In genomic region chr6:6183601-6184000, GRCm38 (mm10) we compare ENCODE assay signal across 15 mouse cellular contexts. TPM values are rescaled to one million over a fixed set of nuclear protein-coding genes. Genes with fewer than 3 reads are reported as not detected.
A peak's percentile ranks its signal among the peaks of the same experiment; 100 is the strongest.
DNase-seq lines count a peak whose midpoint lies in the region; ATAC-seq and TF ChIP-seq lines count a peak whose summit lies in the region.
"Had no signal": no experiment of that assay in that cellular context is flagged by ENCODE, and none has a peak within 500 bp of the region (broad histone marks: within the 10 kb centered on the region; RNA-seq: fewer than 3 reads in every experiment).

No protein-coding gene starts in this region.

- TF ChIP-seq CTCF in lung, postnatal 0 days (IDR thresholded peaks at IDR 0.05): 0 out of 2 replicates have a peak, but pooled peaks have one; percentile 34

- H3K27ac ChIP-seq in lung, postnatal 0 days (ENCODE audit: low read length): no peak overlapping the region
- peak overlapping the region; percentile 85 for H3K27ac ChIP-seq in heart, embryonic 13.5 days (replicated peaks)
- H3K27ac ChIP-seq: limb, embryonic 15.5 days; midbrain, embryonic 13.5 days; neural tube, embryonic 15.5 days had no signal

- no peak overlapping the region for H3K4me2 ChIP-seq in lung, postnatal 0 days (replicated peaks; ENCODE audit: low read depth, low read length)
- H3K4me2 ChIP-seq in heart, embryonic 13.5 days: peak overlapping the region; percentile 60
- H3K4me2 ChIP-seq: limb, embryonic 15.5 days; midbrain, embryonic 13.5 days; neural tube, embryonic 15.5 days had no signal

- no peak for TF ChIP-seq EP300 in lung, postnatal 0 days (IDR thresholded peaks at IDR 0.05)

- ATAC-seq in lung, postnatal 0 days: 0 out of 2 replicates have a peak, but pooled peaks have one; percentile 19
- no peak for ATAC-seq in heart, embryonic 13.5 days (ENCODE audit: extremely low read depth, insufficient number of reproducible peaks, low FRiP score, low TSS enrichment)
- peak; percentile 61; the same call in 1 of the 2 replicates for ATAC-seq in megakaryocyte-erythroid progenitor cell, adult 5-6 weeks (replicated peaks; ENCODE audit: low FRiP score, low TSS enrichment, poor library complexity, severe bottlenecking)
- ATAC-seq in monocyte, adult 5-6 weeks (replicated peaks; ENCODE audit: insufficient number of reproducible peaks, low FRiP score, low TSS enrichment, poor library complexity, severe bottlenecking): no peak
- ATAC-seq: hindbrain, embryonic 16.5 days; midbrain, embryonic 13.5 days had no signal

- no peak overlapping the region for H3K9ac ChIP-seq in lung, postnatal 0 days (replicated peaks; ENCODE audit: low read depth)
- H3K9ac ChIP-seq in heart, embryonic 13.5 days: 0 out of 2 replicates have a peak overlapping the region, but pooled peaks have one; percentile 37
- H3K9ac ChIP-seq: limb, embryonic 15.5 days; midbrain, embryonic 13.5 days; neural tube, embryonic 15.5 days had no signal

- H3K4me3 ChIP-seq in lung, postnatal 0 days (ENCODE audit: low read depth, low read length): no peak overlapping the region
- H3K4me3 ChIP-seq in heart, embryonic 13.5 days: peak overlapping the region; percentile 8; the same call in 1 of the 2 replicates
- H3K4me3 ChIP-seq: erythroblast, embryonic 14.5 days; limb, embryonic 15.5 days; midbrain, embryonic 13.5 days; neural tube, embryonic 15.5 days had no signal

- no peaks in the 10 kb centered on the region for H3K27me3 ChIP-seq in lung, postnatal 0 days (replicated peaks; ENCODE audit: insufficient read depth, low read length)
- H3K27me3 ChIP-seq in heart, embryonic 13.5 days (replicated peaks): no peaks in the 10 kb centered on the region
- H3K27me3 ChIP-seq: limb, embryonic 15.5 days; midbrain, embryonic 13.5 days; neural tube, embryonic 15.5 days had no signal

- H3K36me3 ChIP-seq in lung, postnatal 0 days (ENCODE audit: insufficient read depth, low read length): no peaks in the 10 kb centered on the region
- peaks cover 16% of the 10 kb centered on the region for H3K36me3 ChIP-seq in heart, embryonic 13.5 days
- H3K36me3 ChIP-seq: limb, embryonic 15.5 days; midbrain, embryonic 13.5 days; neural tube, embryonic 15.5 days had no signal

- WGBS in lung, postnatal 0 days: 37% methylated on average over 8 of the region's 8 CpGs
- WGBS in heart, embryonic 13.5 days: 8% methylated on average over 8 of the region's 8 CpGs

- no peaks in the 10 kb centered on the region; the same call in 1 of the 2 replicates for H3K4me1 ChIP-seq in lung, postnatal 0 days (ENCODE audit: insufficient read depth, low read depth, low read length)
- H3K4me1 ChIP-seq in heart, embryonic 13.5 days: peaks cover 58% of the 10 kb centered on the region
- H3K4me1 ChIP-seq: limb, embryonic 15.5 days; midbrain, embryonic 13.5 days; neural tube, embryonic 15.5 days had no signal

- DNase-seq in adrenal gland, adult (ENCODE audit: inconsistent age in 2 of 2, low spot score in 1 of 2): peak; percentile 46 to 60
- DNase-seq in adrenal gland, adult 18-20 months (ENCODE audit: low spot score in 2 of 2): no peak
- no peak for DNase-seq in lung, postnatal 0 days (ENCODE audit: low spot score)
- DNase-seq in lung, adult 18-20 months: no peak
- no peak for DNase-seq in right cerebral cortex, postnatal 10 days (ENCODE audit: low spot score in 2 of 2)
- DNase-seq: cerebellum, postnatal 36 days; layer of hippocampus, postnatal 36 days had no signal

- H3K9me3 ChIP-seq in lung, postnatal 0 days (ENCODE audit: low read length): no peaks in the 10 kb centered on the region
- H3K9me3 ChIP-seq in heart, embryonic 13.5 days: no peaks in the 10 kb centered on the region
- H3K9me3 ChIP-seq: limb, embryonic 15.5 days; midbrain, embryonic 13.5 days; neural tube, embryonic 15.5 days had no signal

RNA-seq across cellular contexts. Expression of gene Slc25a13, which starts 33.4 kb away (rescaled TPM):
- total RNA-seq in adrenal gland, adult 18-20 months (2021): 1 to 10 TPM; 4.6 to 7.8 TPM
- 7.1 and 7.7 TPM in 2 replicates for polyA plus RNA-seq in lung, postnatal 0 days (2015; fragmentation: Nextera tagmentation; extraction: Ambion mirVana)
- 55.3 and 58.9 TPM in 2 replicates for polyA plus RNA-seq in heart, embryonic 13.5 days (2015; fragmentation: Nextera tagmentation; extraction: Ambion mirVana)
- total RNA-seq in megakaryocyte-erythroid progenitor cell, adult 5-6 weeks (2014; fragmentation: Nextera tagmentation): 8.0 and 12.4 TPM in 2 replicates
- total RNA-seq in megakaryocyte-erythroid progenitor cell, adult 5-6 weeks (2017): 18.2 and 35.3 TPM in 2 replicates
- total RNA-seq in monocyte, adult 5-6 weeks (2017): 4.4 to 7.0 TPM (median 5.8 TPM) in 3 replicates

Comparison
In these comparisons a context has a peak if more than half of its experiments do, and no peak if none do; other contexts are left out.
1. DNase-seq: peak in adrenal gland, adult (2 of 2); none in adrenal gland, adult 18-20 months (0 of 2), lung, postnatal 0 days (single experiment), lung, adult 18-20 months (0 of 2) and right cerebral cortex, postnatal 10 days (0 of 2).
2. ATAC-seq: peak in lung, postnatal 0 days (single experiment) and megakaryocyte-erythroid progenitor cell, adult 5-6 weeks (single experiment); none in heart, embryonic 13.5 days (single experiment) and monocyte, adult 5-6 weeks (single experiment).